Mouse (Mus musculus): ENCODE measurements around the gene Tgfb2. TPM values are rescaled to one million over a fixed set of nuclear protein-coding genes. Genes with fewer than 3 reads are reported as not detected.

Tgfb2 gene
- total and polyA plus RNA-seq, 3 experiments: 0.12 to 0.19 TPM; not detected in 1

DNA sequence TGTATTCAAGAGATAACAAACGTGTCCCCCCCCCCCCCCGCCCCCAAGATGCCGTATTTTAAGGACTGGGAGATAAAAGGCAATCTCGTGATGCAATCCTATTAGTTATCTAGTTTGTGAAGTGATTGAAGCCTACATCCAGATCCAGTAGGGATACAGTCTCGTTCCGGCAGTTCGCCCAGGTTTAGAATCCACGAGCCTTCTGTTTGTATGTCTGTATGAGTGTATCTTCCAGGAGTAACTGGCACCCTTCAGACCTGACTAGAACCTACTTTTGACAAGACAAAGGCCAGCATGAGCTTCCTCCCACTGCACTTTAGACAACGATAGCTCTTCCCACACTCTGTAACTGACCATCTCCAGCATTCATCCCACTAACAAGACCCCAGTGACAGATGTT, 14.1 kb downstream of the Tgfb2 start:
- H3K9me3 ChIP-seq (replicated peaks; ENCODE audit: insufficient read depth, low read length): no peaks in the 10 kb centered on the region
- TF ChIP-seq GATA1 (IDR thresholded peaks at IDR 0.05; ENCODE audit: low read depth, low read length) (no peak), SMC3 (IDR thresholded peaks at IDR 0.05; ENCODE audit: low read depth, low read length) (no peak), MEF2A (IDR thresholded peaks at IDR 0.05; ENCODE audit: extremely low read depth, insufficient replicate concordance, low read depth, low read length, poor library complexity, severe bottlenecking) (no peak), NRF1 (IDR thresholded peaks at IDR 0.05; ENCODE audit: insufficient read depth, low read depth, low read length, poor library complexity, severe bottlenecking) (no peak), ZMIZ1 (IDR thresholded peaks at IDR 0.05; ENCODE audit: low read depth, low read length) (no peak), ELF1 (IDR thresholded peaks at IDR 0.05; ENCODE audit: low read depth, low read length) (no peak), RAD21 (IDR thresholded peaks at IDR 0.05; ENCODE audit: low read depth, low read length) (no peak), ZC3H11A (IDR thresholded peaks at IDR 0.05; ENCODE audit: low read depth, low read length) (no peak)

GRCm38 (mm10) chr1:186684041-186684440, 21.7 kb downstream of the Tgfb2 start:
- Histone ChIP-seq H3K4me3 (ENCODE audit: control insufficient read depth in 1 of 2, insufficient read depth in 1 of 2, low read depth in 2 of 2, low read length in 2 of 2) (no peak overlapping the region), H3K27me3 (ENCODE audit: control insufficient read depth in 1 of 2, insufficient read depth in 2 of 2, low read length in 2 of 2) (no peaks in the 10 kb centered on the region), H3K9ac (ENCODE audit: control insufficient read depth, low read depth, low read length, poor library complexity, severe bottlenecking) (no peak overlapping the region), H3K4me1 (ENCODE audit: control insufficient read depth in 1 of 2, insufficient read depth in 2 of 2, low read length in 2 of 2) (no peaks in the 10 kb centered on the region), H3K79me2 (ENCODE audit: control insufficient read depth, insufficient read depth, low read length, poor library complexity) (no peaks in the 10 kb centered on the region), H3K27ac (ENCODE audit: control insufficient read depth, low read depth, low read length) (no peak overlapping the region), H3K9me3 (replicated peaks; ENCODE audit: insufficient read depth, low read length) (no peaks in the 10 kb centered on the region), H3K36me3 (ENCODE audit: control insufficient read depth in 1 of 2, insufficient read depth in 2 of 2, low read length in 2 of 2) (no peaks in the 10 kb centered on the region)
- no peak for DNase-seq (ENCODE audit: low read depth, low spot score)
- TF ChIP-seq GATA1 (IDR thresholded peaks at IDR 0.05; ENCODE audit: low read depth, low read length): no peak
- no peak for TF ChIP-seq RAD21 (IDR thresholded peaks at IDR 0.05; ENCODE audit: low read depth, low read length)
- no peak for TF ChIP-seq SMC3 (IDR thresholded peaks at IDR 0.05; ENCODE audit: low read depth, low read length)
- no peak for TF ChIP-seq MYC (IDR thresholded peaks at IDR 0.05; ENCODE audit: low read depth, low read length)
- TF ChIP-seq ZC3H11A (IDR thresholded peaks at IDR 0.05; ENCODE audit: low read depth, low read length): no peak
- TF ChIP-seq RCOR1 (IDR thresholded peaks at IDR 0.05; ENCODE audit: low read depth, low read length): no peak
- no peak for TF ChIP-seq MYB (IDR thresholded peaks at IDR 0.05; ENCODE audit: low read depth, low read length)
- no peak for TF ChIP-seq MAX (IDR thresholded peaks at IDR 0.05; ENCODE audit: low read length)
- TF ChIP-seq NELFE (IDR thresholded peaks at IDR 0.05; ENCODE audit: low read depth, low read length): no peak
- no peak for TF ChIP-seq CHD1 (IDR thresholded peaks at IDR 0.05; ENCODE audit: low read depth, low read length)
- TF ChIP-seq ZNF384 (IDR thresholded peaks at IDR 0.05; ENCODE audit: low read depth, low read length): no peak
- no peak for TF ChIP-seq UBTF (IDR thresholded peaks at IDR 0.05; ENCODE audit: borderline replicate concordance, insufficient read depth, low read depth, low read length)
- TF ChIP-seq USF2 (IDR thresholded peaks at IDR 0.05; ENCODE audit: borderline replicate concordance in 1 of 2, insufficient read depth in 1 of 2, low read depth in 1 of 2, low read length in 2 of 2): no peak
- TF ChIP-seq KAT2A (conservative IDR thresholded peaks at IDR 0.05; ENCODE audit: low read depth, low read length): no peak
- no peak for TF ChIP-seq GABPA (IDR thresholded peaks at IDR 0.05; ENCODE audit: low read depth, low read length)
- no peak for TF ChIP-seq EP300 (IDR thresholded peaks at IDR 0.05; ENCODE audit: low read depth in 1 of 2, low read length in 2 of 2)

More for the DNA sequence above, 14.1 kb downstream of the Tgfb2 start:
- no peak for DNase-seq (ENCODE audit: low read depth, low spot score)
- no peak overlapping the region for H3K9ac ChIP-seq (ENCODE audit: control insufficient read depth, low read depth, low read length, poor library complexity, severe bottlenecking)
- no peaks in the 10 kb centered on the region for H3K27me3 ChIP-seq (ENCODE audit: control insufficient read depth in 1 of 2, insufficient read depth in 2 of 2, low read length in 2 of 2)
- no peak overlapping the region for H3K4me3 ChIP-seq (ENCODE audit: control insufficient read depth in 1 of 2, insufficient read depth in 1 of 2, low read depth in 2 of 2, low read length in 2 of 2)
- H3K79me2 ChIP-seq (ENCODE audit: control insufficient read depth, insufficient read depth, low read length, poor library complexity): no peaks in the 10 kb centered on the region
- no peak overlapping the region for H3K27ac ChIP-seq (ENCODE audit: control insufficient read depth, low read depth, low read length)
- H3K4me1 ChIP-seq (ENCODE audit: control insufficient read depth in 1 of 2, insufficient read depth in 2 of 2, low read length in 2 of 2): no peaks in the 10 kb centered on the region
- no peaks in the 10 kb centered on the region for H3K36me3 ChIP-seq (ENCODE audit: control insufficient read depth in 1 of 2, insufficient read depth in 2 of 2, low read length in 2 of 2)

Measured in MEL (cell line).